Mouse (Mus musculus) limb, embryonic 13.5 days (tissue): ENCODE data around the gene Cryba4. TPM values are rescaled to one million over a fixed set of nuclear protein-coding genes. Genes with fewer than 3 reads are reported as not detected.
A peak's percentile ranks its signal among the peaks of the same experiment; 100 is the strongest.

Experiments used
- ATAC-seq: fragments of 200-750 bp; cut with Nextera tagmentation; 2 replicates; pipeline ENCODE4 v1.8.0; 2017; ENCODE audit warnings: low read depth, moderate number of reproducible peaks, moderate TSS enrichment; ENCODE audit not compliant: low FRiP score
- H3K27ac ChIP-seq: fragments of 300-500 bp; sonication (generic); 2 replicates; pipeline ENCODE4 v1.5.1; 2015; ENCODE audit warnings: inconsistent platforms, mild to moderate bottlenecking, moderate library complexity
- H3K27me3 ChIP-seq: fragments of 300-500 bp; sonication (generic); 2 replicates; pipeline ENCODE4 v1.6.1; 2015; ENCODE audit warnings: mild to moderate bottlenecking, inconsistent platforms
- H3K36me3 ChIP-seq: fragments of 300-500 bp; sonication (generic); 2 replicates; pipeline ENCODE4 v1.6.1; 2015; ENCODE audit warnings: inconsistent platforms, mild to moderate bottlenecking, moderate library complexity
- H3K4me1 ChIP-seq: fragments of 300-500 bp; sonication (generic); 2 replicates; pipeline ENCODE4 v1.6.1; 2015; ENCODE audit warnings: inconsistent platforms
- H3K4me2 ChIP-seq: fragments of 300-500 bp; sonication (generic); replicated peaks from 2 replicates; pipeline ENCODE4 v1.6.1; 2015; ENCODE audit warnings: inconsistent platforms, mild to moderate bottlenecking, moderate library complexity
- H3K4me3 ChIP-seq: fragments of 300-500 bp; sonication (generic); 2 replicates; pipeline ENCODE4 v1.5.1; 2015; ENCODE audit warnings: moderate library complexity, mild to moderate bottlenecking, inconsistent platforms
- H3K9ac ChIP-seq: fragments of 300-500 bp; sonication (generic); 2 replicates; pipeline ENCODE4 v1.6.1; 2015; ENCODE audit warnings: mild to moderate bottlenecking, inconsistent platforms
- H3K9me3 ChIP-seq: fragments of 300-500 bp; sonication (generic); 2 replicates; pipeline ENCODE4 v1.6.1; 2016; ENCODE audit warnings: inconsistent platforms
- WGBS: fragments of 180-500 bp; shearing (Covaris S2); methylation state at CpG from one replicate; pipeline ENCODE4 v1.1.7; 2015; 5-methylcytosine and 5-hydroxymethylcytosine counted together
- polyA plus RNA-seq: library from polyadenylated mRNA; unstranded; fragments of >200 nt; fragmentation: Nextera tagmentation; extraction: Ambion mirVana; gene quantifications from 2 replicates; pipeline ENCODE4 v1.2.1, GENCODE M21; 2015

Gene Cryba4
- polyA plus RNA-seq, 1 experiment from 2014 or later = 1.1 TPM

GRCm38 (mm10) chr5:112240761-112241160, 11.6 kb downstream of the Cryba4 start:
- no peak overlapping the region for H3K9ac ChIP-seq
- peak overlapping the region; percentile 45 for H3K4me2 ChIP-seq
- ATAC-seq = peak; percentile 42; the same call in 1 of the 2 replicates
- no peaks in the 10 kb centered on the region for H3K9me3 ChIP-seq
- H3K27me3 ChIP-seq = peaks cover 51% of the 10 kb centered on the region
- no peak overlapping the region for H3K27ac ChIP-seq
- no peaks in the 10 kb centered on the region for H3K36me3 ChIP-seq
- no peak overlapping the region for H3K4me3 ChIP-seq
- 4% methylated on average over 10 of the region's 10 CpGs for WGBS
- H3K4me1 ChIP-seq = peaks cover 18% of the 10 kb centered on the region

GRCm38 (mm10) chr5:112238781-112239482, 13.4 kb downstream of the Cryba4 start:
- Histone ChIP-seq H3K4me2 (no peak overlapping the region), H3K4me3 (no peak overlapping the region), H3K36me3 (no peaks in the 10 kb centered on the region), H3K4me1 (peaks cover 10% of the 10 kb centered on the region), H3K27ac (no peak overlapping the region), H3K27me3 (peaks cover 45% of the 10 kb centered on the region), H3K9me3 (no peaks in the 10 kb centered on the region), H3K9ac (no peak overlapping the region)
- 71% methylated on average over 3 of the region's 3 CpGs for WGBS
- no peak for ATAC-seq

GRCm38 (mm10) chr5:112237866-112238570, 14.3 kb downstream of the Cryba4 start:
- Histone ChIP-seq H3K4me1 (peaks cover 10% of the 10 kb centered on the region), H3K4me3 (no peak overlapping the region), H3K27ac (no peak overlapping the region), H3K27me3 (peaks cover 45% of the 10 kb centered on the region), H3K9ac (no peak overlapping the region), H3K9me3 (no peaks in the 10 kb centered on the region), H3K36me3 (no peaks in the 10 kb centered on the region), H3K4me2 (peak overlapping the region; percentile 43; the same call in 1 of the 2 replicates)
- WGBS = 57% methylated on average over 9 of the region's 9 CpGs
- no peak for ATAC-seq

DNA sequence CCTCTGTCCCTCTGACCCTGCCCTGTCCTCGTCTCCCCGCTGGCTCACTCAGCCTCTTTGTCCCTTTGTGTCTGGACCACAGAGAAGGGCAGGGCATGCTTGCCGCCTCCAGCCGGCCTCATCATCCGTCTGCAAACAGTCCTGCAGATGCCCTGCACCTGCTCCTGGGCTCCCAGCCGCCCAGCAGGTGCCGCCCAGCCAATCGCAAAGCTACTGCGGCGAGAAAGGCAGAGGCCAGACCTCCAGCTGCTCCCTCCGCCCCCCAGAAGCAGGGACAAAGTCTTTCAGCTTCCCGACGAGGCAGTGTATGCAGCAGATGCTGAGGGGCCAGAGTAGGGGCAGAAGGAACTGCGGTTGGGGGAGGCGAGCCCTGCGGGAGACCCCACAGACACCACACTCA, 14.9 kb downstream of the Cryba4 start:
- WGBS = 2% methylated on average over 16 of the region's 16 CpGs
- no peak overlapping the region for H3K4me3 ChIP-seq
- no peak overlapping the region for H3K27ac ChIP-seq
- H3K27me3 ChIP-seq = peaks cover 45% of the 10 kb centered on the region
- H3K9ac ChIP-seq = peak overlapping the region; percentile 46; the same call in 1 of the 2 replicates
- peaks cover 10% of the 10 kb centered on the region for H3K4me1 ChIP-seq
- ATAC-seq = peak; percentile 48
- H3K36me3 ChIP-seq = no peaks in the 10 kb centered on the region
- H3K4me2 ChIP-seq = peak overlapping the region; percentile 43
- no peaks in the 10 kb centered on the region for H3K9me3 ChIP-seq

- H3K9me3 ChIP-seq = no peaks in the 10 kb centered on the region
- no peaks in the 10 kb centered on the region for H3K36me3 ChIP-seq
- peaks cover 49% of the 10 kb centered on the region for H3K27me3 ChIP-seq
- 79% methylated on average over 2 of the region's 2 CpGs for WGBS
- peaks cover 10% of the 10 kb centered on the region for H3K4me1 ChIP-seq
- H3K27ac ChIP-seq = no peak overlapping the region
- ATAC-seq = no peak
- no peak overlapping the region for H3K9ac ChIP-seq
- no peak overlapping the region for H3K4me2 ChIP-seq
- no peak overlapping the region for H3K4me3 ChIP-seq
These were observed 15.7 kb downstream of the Cryba4 start for GRCm38 (mm10) chr5:112236631-112237030.

DNA sequence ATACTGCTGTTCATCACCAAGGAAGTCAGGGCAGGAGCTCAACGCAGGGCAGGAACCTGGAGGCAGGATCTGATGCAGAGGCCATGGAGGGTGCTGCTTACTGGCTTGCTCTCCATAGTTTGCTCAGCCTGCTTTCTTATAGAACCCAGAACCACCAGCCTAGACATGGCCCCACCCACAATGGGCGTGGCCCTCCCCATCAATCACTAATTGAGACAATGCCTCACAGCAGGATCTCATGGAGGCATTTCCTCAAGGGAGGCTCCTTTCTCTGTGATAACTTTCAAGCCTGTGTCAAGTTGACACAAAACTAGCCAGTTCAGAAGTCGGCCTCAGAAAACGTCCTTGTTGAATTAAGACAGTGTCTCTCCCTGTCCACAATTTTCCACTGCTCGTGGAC, 16.5 kb downstream of the Cryba4 start:
- Histone ChIP-seq H3K4me1 (peaks cover 10% of the 10 kb centered on the region), H3K4me3 (no peak overlapping the region), H3K4me2 (no peak overlapping the region), H3K9ac (no peak overlapping the region), H3K36me3 (no peaks in the 10 kb centered on the region), H3K9me3 (no peaks in the 10 kb centered on the region), H3K27me3 (peaks cover 58% of the 10 kb centered on the region), H3K27ac (no peak overlapping the region)
- ATAC-seq = no peak
- 74% methylated on average over 5 of the region's 5 CpGs for WGBS

- H3K4me3 ChIP-seq = peak overlapping the region; percentile 54
- 1% methylated on average over 57 of the region's 57 CpGs for WGBS
- no peaks in the 10 kb centered on the region for H3K9me3 ChIP-seq
- peaks cover 38% of the 10 kb centered on the region for H3K4me1 ChIP-seq
- H3K27ac ChIP-seq = no peak overlapping the region
- peak overlapping the region; percentile 86 for H3K4me2 ChIP-seq
- no peaks in the 10 kb centered on the region; the same call in 1 of the 2 replicates for H3K36me3 ChIP-seq
- H3K27me3 ChIP-seq = peaks cover 82% of the 10 kb centered on the region
- H3K9ac ChIP-seq = peak overlapping the region; percentile 69
- ATAC-seq = peak; percentile 60
These were observed 23.9 kb downstream of the Cryba4 start for GRCm38 (mm10) chr5:112228240-112229076.

- Histone ChIP-seq H3K4me1 (peaks cover 38% of the 10 kb centered on the region), H3K4me2 (peak overlapping the region; percentile 86), H3K27ac (no peak overlapping the region), H3K36me3 (peaks cover under 1% of the 10 kb centered on the region), H3K27me3 (peaks cover 82% of the 10 kb centered on the region), H3K9ac (peak overlapping the region; percentile 69), H3K9me3 (no peaks in the 10 kb centered on the region), H3K4me3 (peak overlapping the region; percentile 54)
- ATAC-seq = no peak
- WGBS = 2% methylated on average over 13 of the region's 13 CpGs
These were observed 24.4 kb downstream of the Cryba4 start for GRCm38 (mm10) chr5:112227898-112228239.

- no peak overlapping the region for H3K27ac ChIP-seq
These were observed 25.0 kb downstream of the Cryba4 start for GRCm38 (mm10) chr5:112227354-112227753.

GRCm38 (mm10) chr5:112225591-112225990, 26.7 kb downstream of the Cryba4 start:
- 74% methylated on average over 6 of the region's 6 CpGs for WGBS
- peaks cover 66% of the 10 kb centered on the region for H3K27me3 ChIP-seq
- H3K36me3 ChIP-seq = peaks cover 14% of the 10 kb centered on the region
- ATAC-seq = no peak
- peaks cover 38% of the 10 kb centered on the region for H3K4me1 ChIP-seq
- no peak overlapping the region for H3K4me3 ChIP-seq
- no peak overlapping the region for H3K4me2 ChIP-seq
- no peaks in the 10 kb centered on the region for H3K9me3 ChIP-seq
- no peak overlapping the region for H3K27ac ChIP-seq
- no peak overlapping the region for H3K9ac ChIP-seq

More at GRCm38 (mm10) chr5:112227354-112227753, 25.0 kb downstream of the Cryba4 start:
- Histone ChIP-seq H3K4me2 (peak overlapping the region; percentile 86), H3K9me3 (no peaks in the 10 kb centered on the region), H3K4me3 (peak overlapping the region; percentile 54), H3K9ac (peak overlapping the region; percentile 69), H3K27me3 (peaks cover 82% of the 10 kb centered on the region), H3K4me1 (peaks cover 38% of the 10 kb centered on the region), H3K36me3 (peaks cover 6% of the 10 kb centered on the region)
- ATAC-seq = peak; percentile 17; the same call in 1 of the 2 replicates
- 2% methylated on average over 30 of the region's 30 CpGs for WGBS

DNA sequence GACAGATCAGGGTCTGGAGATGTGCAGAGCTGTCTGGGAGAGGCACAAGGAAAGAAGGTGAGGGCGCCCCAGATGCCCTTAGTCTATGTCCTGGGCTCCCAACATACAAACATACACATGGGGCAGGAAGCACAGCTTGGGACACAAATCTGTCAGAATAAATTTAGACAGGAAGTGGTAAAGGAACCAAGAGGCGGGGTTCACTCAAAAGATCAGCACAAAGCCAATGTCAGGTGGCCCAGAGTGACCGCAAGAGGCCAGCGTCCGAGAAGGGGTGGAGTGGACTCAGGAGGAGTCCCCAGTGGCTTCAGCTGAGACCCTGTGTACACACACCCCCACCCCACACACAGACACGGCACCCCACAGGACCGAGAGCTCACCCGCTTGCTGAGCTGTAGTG, 32.1 kb downstream of the Cryba4 start:
- no peak for ATAC-seq
- Histone ChIP-seq H3K27me3 (peaks cover 30% of the 10 kb centered on the region), H3K4me1 (peaks cover 17% of the 10 kb centered on the region), H3K36me3 (peaks cover 14% of the 10 kb centered on the region), H3K9me3 (no peaks in the 10 kb centered on the region), H3K4me3 (no peak overlapping the region), H3K4me2 (no peak overlapping the region), H3K27ac (no peak overlapping the region), H3K9ac (no peak overlapping the region)
- WGBS = 84% methylated on average over 8 of the region's 8 CpGs

- no peaks in the 10 kb centered on the region for H3K9me3 ChIP-seq
- no peak for ATAC-seq
- H3K4me2 ChIP-seq = no peak overlapping the region
- no peak overlapping the region for H3K4me3 ChIP-seq
- peaks cover 21% of the 10 kb centered on the region for H3K4me1 ChIP-seq
- WGBS = 46% methylated on average over 1 of the region's 1 CpGs
- H3K27me3 ChIP-seq = peaks cover 22% of the 10 kb centered on the region
- H3K9ac ChIP-seq = no peak overlapping the region
- H3K27ac ChIP-seq = no peak overlapping the region
- peaks cover 14% of the 10 kb centered on the region for H3K36me3 ChIP-seq
These were observed 32.9 kb downstream of the Cryba4 start for GRCm38 (mm10) chr5:112219398-112219797.
